Mouse (Mus musculus) liver, adult 2 months (tissue): ENCODE data around the gene H13. TPM values are rescaled to one million over a fixed set of nuclear protein-coding genes. Genes with fewer than 3 reads are reported as not detected.

Source experiments
- DNase-seq: peaks from one replicate; pipeline ENCODE4 v3.0.0-alpha.2; 2011; ENCODE audit warnings: low read depth, low spot score; ENCODE audit errors: extremely low read depth
- H3K27ac ChIP-seq: fragments of 200-500 bp; replicated peaks from 2 replicates; pipeline ENCODE4 v1.5.1; 2012; ENCODE audit warnings: low read depth, mild to moderate bottlenecking, control low read depth, inconsistent platforms, low read length; ENCODE audit not compliant: insufficient read depth
- H3K27me3 ChIP-seq: fragments of 200-500 bp; 2 replicates; pipeline ENCODE4 v1.6.1; 2012; ENCODE audit warnings: mild to moderate bottlenecking, moderate library complexity, low read length, inconsistent platforms; ENCODE audit not compliant: control insufficient read depth, insufficient read depth
- H3K36me3 ChIP-seq: fragments of 200-500 bp; 2 replicates; pipeline ENCODE4 v1.6.1; 2012; ENCODE audit warnings: low read length, inconsistent platforms; ENCODE audit not compliant: control insufficient read depth, insufficient read depth
- H3K4me1 ChIP-seq: fragments of 200-500 bp; 2 replicates; pipeline ENCODE4 v1.6.1; 2011; ENCODE audit warnings: low read length; ENCODE audit not compliant: control insufficient read depth, insufficient read depth
- H3K4me3 ChIP-seq: fragments of 200-500 bp; 2 replicates; pipeline ENCODE4 v1.5.1; 2011; ENCODE audit warnings: low read depth, mild to moderate bottlenecking, control low read depth, low read length, moderate library complexity; ENCODE audit not compliant: insufficient read depth
- H3K79me2 ChIP-seq: fragments of 200-500 bp; 2 replicates; pipeline ENCODE4 v1.6.1; 2012; ENCODE audit warnings: inconsistent platforms, mild to moderate bottlenecking, low read length, moderate library complexity; ENCODE audit not compliant: control insufficient read depth, insufficient read depth
- H3K9ac ChIP-seq: fragments of 200-500 bp; 2 replicates; pipeline ENCODE4 v1.6.1; 2012; ENCODE audit warnings: low read depth, mild to moderate bottlenecking, control low read depth, inconsistent platforms, low read length
- CTCF ChIP-seq: fragments of 200-500 bp; IDR thresholded peaks from 2 replicates; pipeline ENCODE4 v1.5.1; 2011; ENCODE audit warnings: low read depth, low read length, control low read depth
- POLR2A ChIP-seq: fragments of 200-500 bp; IDR thresholded peaks from 2 replicates; pipeline ENCODE4 v1.6.1; 2011; ENCODE audit warnings: low read length, control low read depth; ENCODE audit not compliant: insufficient read depth; ENCODE audit errors: extremely low read depth
- WGBS: fragments of 180-500 bp; shearing (Covaris S2); methylation state at CpG from one replicate; pipeline ENCODE4 v1.1.7; 2018; 5-methylcytosine and 5-hydroxymethylcytosine counted together
- polyA plus RNA-seq: library from polyadenylated mRNA; depleted of rRNA; stranded (reverse); fragments of >200 nt; gene quantifications from 2 replicates; pipeline ENCODE4 v1.2.3, GENCODE M21; 2012; rRNA removed
- total RNA-seq: library from RNA; depleted of rRNA; stranded (reverse); fragments of >200 nt; gene quantifications from 2 replicates; pipeline ENCODE4 v1.2.3, GENCODE M21; 2014; rRNA removed

H13 gene
- total and polyA plus RNA-seq, 2 experiments = 65.5 to 148 TPM

DNA sequence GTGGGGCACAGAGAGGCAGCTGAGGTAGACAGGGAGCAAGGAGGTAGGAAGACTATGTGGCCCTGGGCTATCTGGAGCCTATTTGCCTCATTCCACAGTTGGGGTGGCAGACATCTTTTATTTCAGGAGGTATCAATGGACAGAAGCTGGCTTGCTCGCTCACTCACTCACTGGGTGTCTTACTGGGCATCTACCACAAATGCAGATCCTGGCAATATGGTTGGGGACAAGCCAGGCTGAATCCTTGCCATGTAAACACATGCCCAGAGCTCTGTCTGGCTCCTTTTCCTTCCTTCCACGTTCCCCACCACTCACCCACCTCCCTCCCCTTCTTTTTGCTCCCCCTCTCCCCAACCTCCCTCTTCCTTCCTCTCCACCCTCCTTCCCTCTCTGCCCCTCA is 88.2 kb downstream of the H13 start:
- TF ChIP-seq CTCF (no peak), POLR2A (no peak)
- WGBS = 70% methylated on average over 2 of the region's 2 CpGs
- Histone ChIP-seq H3K27ac (no peak overlapping the region), H3K4me1 (no peaks in the 10 kb centered on the region), H3K27me3 (no peaks in the 10 kb centered on the region), H3K4me3 (no peak overlapping the region), H3K36me3 (no peaks in the 10 kb centered on the region), H3K9ac (no peak overlapping the region), H3K79me2 (no peaks in the 10 kb centered on the region)
- no peak for DNase-seq

Other genes with a start within 250 kb of the H13 start
- not detected in 2 replicates for gene Defb23, start 204.8 kb upstream of the H13 start, total RNA-seq
- gene Defb23, start 204.8 kb upstream of the H13 start, polyA plus RNA-seq = not detected in 2 replicates
- gene Defb20, start 192.4 kb upstream of the H13 start, total RNA-seq = not detected in 2 replicates
- gene Defb20, start 192.4 kb upstream of the H13 start, polyA plus RNA-seq = not detected in 2 replicates
- gene Defb22, start 179.3 kb upstream of the H13 start, total RNA-seq = not detected in 2 replicates
- not detected in 2 replicates for gene Defb22, start 179.3 kb upstream of the H13 start, polyA plus RNA-seq
- not detected in 2 replicates for gene Defb26, start 157.8 kb upstream of the H13 start, total RNA-seq
- not detected in 2 replicates for gene Defb26, start 157.8 kb upstream of the H13 start, polyA plus RNA-seq
- gene Defb28, start 151.2 kb upstream of the H13 start, total RNA-seq = not detected in 2 replicates
- not detected in 2 replicates for gene Defb28, start 151.2 kb upstream of the H13 start, polyA plus RNA-seq
- not detected in 2 replicates for gene Defb29, start 129.4 kb upstream of the H13 start, total RNA-seq
- gene Defb29, start 129.4 kb upstream of the H13 start, polyA plus RNA-seq = not detected in 2 replicates
- gene Gm17416, start 100.1 kb upstream of the H13 start, total RNA-seq = not detected in 2 replicates
- not detected in 2 replicates for gene Gm17416, start 100.1 kb upstream of the H13 start, polyA plus RNA-seq
- gene Defb21, start 96.7 kb upstream of the H13 start, total RNA-seq = not detected in 2 replicates
- not detected in 2 replicates for gene Defb21, start 96.7 kb upstream of the H13 start, polyA plus RNA-seq
- gene Defb19, start 89.1 kb upstream of the H13 start, total RNA-seq = not detected in 2 replicates
- not detected in 2 replicates for gene Defb19, start 89.1 kb upstream of the H13 start, polyA plus RNA-seq
- not detected in 2 replicates for gene Defb45, start 70.1 kb upstream of the H13 start, total RNA-seq
- gene Defb45, start 70.1 kb upstream of the H13 start, polyA plus RNA-seq = not detected in 2 replicates
- not detected in 2 replicates for gene Defb36, start 65.1 kb upstream of the H13 start, total RNA-seq
- not detected in 2 replicates for gene Defb36, start 65.1 kb upstream of the H13 start, polyA plus RNA-seq
- gene Defb25, start 46.4 kb upstream of the H13 start, total RNA-seq = 2.1 TPM in 1 of 2 replicates, not detected in the other
- gene Defb25, start 46.4 kb upstream of the H13 start, polyA plus RNA-seq = not detected in 2 replicates
- gene Rem1, start 42.5 kb upstream of the H13 start, total RNA-seq = 0.34 and 0.65 TPM in 2 replicates
- 0.32 and 0.35 TPM in 2 replicates for gene Rem1, start 42.5 kb upstream of the H13 start, polyA plus RNA-seq
- 7.2 and 8.9 TPM in 2 replicates for gene Mcts2, start 17.6 kb downstream of the H13 start, total RNA-seq
- gene Mcts2, start 17.6 kb downstream of the H13 start, polyA plus RNA-seq = 2.4 and 3.8 TPM in 2 replicates
- gene Id1, start 66.8 kb downstream of the H13 start, total RNA-seq = 16.4 and 33.0 TPM in 2 replicates
- gene Id1, start 66.8 kb downstream of the H13 start, polyA plus RNA-seq = 19.2 and 33.0 TPM in 2 replicates
- not detected in 2 replicates for gene Cox4i2, start 84.7 kb downstream of the H13 start, total RNA-seq
- gene Cox4i2, start 84.7 kb downstream of the H13 start, polyA plus RNA-seq = 0.22 and 0.31 TPM in 2 replicates
- 14.9 and 16.1 TPM in 2 replicates for gene Bcl2l1, start 162.3 kb downstream of the H13 start, total RNA-seq
- 30.4 and 33.8 TPM in 2 replicates for gene Bcl2l1, start 162.3 kb downstream of the H13 start, polyA plus RNA-seq
- gene Tpx2, start 178.5 kb downstream of the H13 start, total RNA-seq = 0.18 and 1.1 TPM in 2 replicates
- gene Tpx2, start 178.5 kb downstream of the H13 start, polyA plus RNA-seq = 0.04 TPM in 1 of 2 replicates, not detected in the other
- gene Mylk2, start 241.9 kb downstream of the H13 start, total RNA-seq = 0.09 TPM in 1 of 2 replicates, not detected in the other
- gene Mylk2, start 241.9 kb downstream of the H13 start, polyA plus RNA-seq = not detected in 2 replicates